Mouse (Mus musculus): ENCODE results near the gene Gm5624.
"Not testable (repeated sequence)": the region's sequence is repeated elsewhere in the genome, so short reads cannot be mapped to it uniquely, and the experiment has no call there.

DNA sequence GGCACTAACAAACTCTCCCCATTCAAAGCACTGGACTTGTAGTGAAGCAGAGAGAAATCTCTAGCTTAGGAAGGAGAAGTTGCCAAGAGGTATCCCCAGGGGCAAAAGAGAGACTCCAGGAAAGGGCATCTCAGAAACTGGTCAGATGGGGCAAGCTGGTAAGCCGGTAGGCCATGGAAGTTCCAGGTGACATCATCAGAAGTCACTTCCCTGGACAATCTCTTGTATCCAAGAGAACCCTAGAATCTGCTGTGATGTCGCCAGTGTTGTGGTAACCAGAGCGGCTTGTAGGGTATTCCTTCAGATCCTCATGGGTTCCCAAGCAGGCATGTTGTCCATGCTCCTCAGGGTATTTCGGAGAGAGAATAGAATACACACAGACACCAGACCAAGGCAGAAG is 44.9 kb downstream of the Gm5624 start, which contains the start of gene Gm8247:
- TF ChIP-seq POLR2A (IDR thresholded peaks at IDR 0.05; ENCODE audit: control insufficient read depth in 1 of 2, insufficient read depth in 1 of 2, low read depth in 1 of 2, low read length in 2 of 2, poor library complexity in 1 of 2); EP300 (IDR thresholded peaks at IDR 0.05; ENCODE audit: low read depth in 1 of 2, low read length in 2 of 2); ZMIZ1 (IDR thresholded peaks at IDR 0.05; ENCODE audit: low read depth, low read length); MYC (IDR thresholded peaks at IDR 0.05; ENCODE audit: low read depth, low read length); UBTF (IDR thresholded peaks at IDR 0.05; ENCODE audit: borderline replicate concordance, insufficient read depth, low read depth, low read length); TAL1 (IDR thresholded peaks at IDR 0.05; ENCODE audit: low read length): not testable (repeated sequence)
